Mouse (Mus musculus) myocyte (in vitro differentiated cells): ENCODE measurements around the gene Col6a1.

Experiments
- MYOD1 ChIP-seq, 3 experiments: IDR thresholded peaks; one replicate each; pipeline ENCODE4 v1.6.1; 2011; ENCODE audit warnings: control low read depth in 2 of 3, low read depth in 2 of 3, mild to moderate bottlenecking in 2 of 3, moderate library complexity in 1 of 3; ENCODE audit not compliant: insufficient read length in 2 of 3, control insufficient read depth in 1 of 3
- POLR2A ChIP-seq: IDR thresholded peaks from one replicate; pipeline ENCODE4 v1.6.1; 2011; ENCODE audit warnings: low read depth, mild to moderate bottlenecking, control low read depth, moderate library complexity; ENCODE audit not compliant: insufficient read length
- POLR2AphosphoS2 ChIP-seq: IDR thresholded peaks from one replicate; pipeline ENCODE4 v1.6.1; 2011; ENCODE audit warnings: low read depth, control low read depth; ENCODE audit not compliant: insufficient read length
- TCF12 ChIP-seq: IDR thresholded peaks from one replicate; pipeline ENCODE4 v1.6.1; 2011; ENCODE audit warnings: mild to moderate bottlenecking, control low read depth; ENCODE audit not compliant: poor library complexity, insufficient read depth, severe bottlenecking

- TF ChIP-seq POLR2A (no peak), MYOD1 (IDR thresholded peaks at IDR 0.05; ENCODE audit: control insufficient read depth in 1 of 3, insufficient read length in 2 of 3, low read depth in 2 of 3) (no peak), POLR2AphosphoS2 (peak; percentile 21), TCF12 (no peak)
Measured at GRCm38 (mm10) chr10:76711331-76711730, 14.6 kb downstream of the Col6a1 start.
